Comparison of ENCODE assay signal across 10 mouse cellular contexts in the genomic region with DNA sequence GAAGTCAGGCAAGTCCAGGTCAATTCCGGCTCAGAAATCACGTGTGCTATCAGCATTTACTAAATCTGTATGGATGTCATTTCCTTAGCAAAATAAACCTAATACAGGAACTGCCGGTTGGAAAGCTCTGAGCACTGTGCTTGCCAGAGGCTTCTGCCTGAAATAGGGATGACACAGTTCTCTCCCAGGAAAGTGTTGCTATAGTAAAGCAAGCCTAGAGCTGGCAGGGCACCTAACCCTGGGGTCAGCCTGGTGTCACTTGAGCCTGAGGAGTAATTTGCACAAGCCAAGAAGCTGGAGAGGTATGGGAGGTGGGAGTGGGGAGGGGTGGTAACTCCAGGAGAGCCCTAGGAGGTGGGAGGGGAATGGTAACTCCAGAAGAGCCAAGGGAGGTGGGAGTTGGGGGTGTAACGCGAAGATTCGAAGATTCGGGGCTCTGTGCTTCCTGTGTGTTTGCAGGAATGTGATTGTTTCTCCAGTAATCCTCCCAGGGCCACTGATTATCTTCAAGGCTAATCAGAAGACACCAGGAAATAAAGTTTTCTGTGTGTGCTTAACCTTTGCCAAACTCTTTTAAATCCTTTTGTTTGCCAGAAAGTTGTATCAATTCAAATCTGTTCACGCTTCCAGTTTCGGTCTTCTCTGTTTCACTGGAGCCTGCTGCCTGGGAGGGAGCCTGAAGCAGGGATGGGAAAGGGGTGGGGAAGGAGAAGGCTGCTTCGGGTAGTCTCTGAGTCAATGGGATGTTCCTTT.
DNase-seq lines count a peak whose midpoint lies in the region; ATAC-seq and TF ChIP-seq lines count a peak whose summit lies in the region.
"Had no signal": no experiment of that assay in that cellular context is flagged by ENCODE, and none has a peak within 500 bp of the region (broad histone marks: within the 10 kb centered on the region; RNA-seq: fewer than 3 reads in every experiment).

No protein-coding gene starts in this region.

- H3K4me2 ChIP-seq in forebrain, postnatal 0 days (ENCODE audit: low read depth) = no peak overlapping the region
- no peak overlapping the region for H3K4me2 ChIP-seq in forebrain, embryonic 13.5 days
- peak overlapping the region; percentile 47 for H3K4me2 ChIP-seq in heart, embryonic 14.5 days (ENCODE audit: low read length)
- H3K4me2 ChIP-seq in stomach, embryonic 15.5 days = peak overlapping the region; percentile 29

- no peaks in the 10 kb centered on the region for H3K9me3 ChIP-seq in forebrain, postnatal 0 days (ENCODE audit: low read length)
- no peaks in the 10 kb centered on the region for H3K9me3 ChIP-seq in forebrain, embryonic 13.5 days (replicated peaks)
- H3K9me3 ChIP-seq in heart, embryonic 14.5 days (ENCODE audit: control insufficient read depth, low read length) = no peaks in the 10 kb centered on the region
- no peaks in the 10 kb centered on the region for H3K9me3 ChIP-seq in stomach, embryonic 15.5 days

- 25% methylated on average over 10 of the region's 10 CpGs for WGBS in forebrain, postnatal 0 days
- WGBS in forebrain, embryonic 13.5 days = 26% methylated on average over 10 of the region's 10 CpGs
- whole genome bisulfite sequencing in heart, embryonic 14.5 days = 22% methylated on average over 10 of the region's 10 CpGs
- WGBS in stomach, embryonic 15.5 days = 5% methylated on average over 10 of the region's 10 CpGs

- no peak overlapping the region for H3K9ac ChIP-seq in forebrain, postnatal 0 days
- H3K9ac ChIP-seq in forebrain, embryonic 13.5 days = no peak overlapping the region
- no peak overlapping the region for H3K9ac ChIP-seq in heart, embryonic 14.5 days (ENCODE audit: low read length)
- no peak overlapping the region for H3K9ac ChIP-seq in stomach, embryonic 15.5 days

- no peak overlapping the region for H3K4me3 ChIP-seq in forebrain, postnatal 0 days (ENCODE audit: low read depth, low read length)
- H3K4me3 ChIP-seq in forebrain, embryonic 13.5 days = no peak overlapping the region
- no peak overlapping the region for H3K4me3 ChIP-seq in heart, embryonic 14.5 days (ENCODE audit: control insufficient read depth in 1 of 2, insufficient read depth in 1 of 2, low read depth in 1 of 2, low read length in 2 of 2)
- no peak overlapping the region for H3K4me3 ChIP-seq in stomach, embryonic 15.5 days (replicated peaks)

- DNase-seq in forebrain, postnatal 0 days = peak; percentile 21
- DNase-seq in lung, postnatal 10 days = peak; percentile 15
- no peak for DNase-seq in lung, postnatal 25 days (ENCODE audit: low spot score)
- no peak for DNase-seq in left cerebral cortex, adult 18-20 months (ENCODE audit: low spot score in 2 of 2)
- DNase-seq in spleen, postnatal 14 days (ENCODE audit: low spot score in 2 of 2) = no peak

- H3K27ac ChIP-seq in forebrain, postnatal 0 days (ENCODE audit: low read depth, low read length) = no peak overlapping the region
- H3K27ac ChIP-seq in forebrain, embryonic 13.5 days = no peak overlapping the region
- no peak overlapping the region; a peak in 1 of 4 replicates for H3K27ac ChIP-seq in heart, embryonic 14.5 days (replicated peaks in 1 of 2; ENCODE audit: control insufficient read depth in 1 of 2, insufficient read depth in 1 of 2, low read depth in 2 of 2, low read length in 2 of 2)
- H3K27ac ChIP-seq in stomach, embryonic 15.5 days = no peak overlapping the region
- H3K27ac ChIP-seq: hindbrain, postnatal 0 days had no signal

- no peak for TF ChIP-seq CTCF in forebrain, postnatal 0 days (IDR thresholded peaks at IDR 0.05; ENCODE audit: low read depth)

- H3K4me1 ChIP-seq in forebrain, postnatal 0 days (ENCODE audit: insufficient read depth) = no peaks in the 10 kb centered on the region
- H3K4me1 ChIP-seq in forebrain, embryonic 13.5 days = peaks cover 3% of the 10 kb centered on the region; the same call in 1 of the 2 replicates
- peaks cover 10 to 24% of the 10 kb centered on the region in 2 experiments for H3K4me1 ChIP-seq in heart, embryonic 14.5 days (ENCODE audit: control insufficient read depth in 2 of 2, insufficient read depth in 2 of 2, low read length in 2 of 2)
- peaks cover 16% of the 10 kb centered on the region for H3K4me1 ChIP-seq in stomach, embryonic 15.5 days

- H3K27me3 ChIP-seq in forebrain, postnatal 0 days (ENCODE audit: insufficient read depth, low read length) = no peaks in the 10 kb centered on the region
- no peaks in the 10 kb centered on the region for H3K27me3 ChIP-seq in forebrain, embryonic 13.5 days
- no peaks in the 10 kb centered on the region for H3K27me3 ChIP-seq in heart, embryonic 14.5 days (ENCODE audit: control insufficient read depth, insufficient read depth, low read length)
- no peaks in the 10 kb centered on the region for H3K27me3 ChIP-seq in stomach, embryonic 15.5 days (replicated peaks)
- H3K27me3 ChIP-seq: CH12.LX had no signal

- ATAC-seq in forebrain, postnatal 0 days = no peak
- ATAC-seq in forebrain, embryonic 13.5 days = no peak
- ATAC-seq in heart, embryonic 14.5 days (ENCODE audit: insufficient number of reproducible peaks, insufficient read depth, low FRiP score, low read depth) = no peak
- ATAC-seq in stomach, embryonic 15.5 days (ENCODE audit: insufficient read depth, low FRiP score, low read depth) = 0 out of 2 replicates have a peak, but pooled peaks have one; percentile 21
- ATAC-seq: hindbrain, postnatal 0 days had no signal

- no peaks in the 10 kb centered on the region for H3K36me3 ChIP-seq in forebrain, postnatal 0 days (ENCODE audit: insufficient read depth)
- H3K36me3 ChIP-seq in forebrain, embryonic 13.5 days (ENCODE audit: poor library complexity, severe bottlenecking) = no peaks in the 10 kb centered on the region
- H3K36me3 ChIP-seq in heart, embryonic 14.5 days (ENCODE audit: control insufficient read depth, insufficient read depth, low read length) = no peaks in the 10 kb centered on the region
- no peaks in the 10 kb centered on the region for H3K36me3 ChIP-seq in stomach, embryonic 15.5 days

Comparison
In these comparisons a context has a peak if more than half of its experiments do, and no peak if none do; other contexts are left out.
1. DNase-seq: peak in forebrain, postnatal 0 days (single experiment) and lung, postnatal 10 days (single experiment); none in lung, postnatal 25 days (single experiment), left cerebral cortex, adult 18-20 months (0 of 2) and spleen, postnatal 14 days (0 of 2).
2. H3K4me2 ChIP-seq: peak in heart, embryonic 14.5 days (single experiment) and stomach, embryonic 15.5 days (single experiment); none in forebrain, postnatal 0 days (single experiment) and forebrain, embryonic 13.5 days (single experiment).